Mouse (Mus musculus): ENCODE results near the gene Pidd1.
A peak's percentile ranks its signal among the peaks of the same experiment; 100 is the strongest.

DNA sequence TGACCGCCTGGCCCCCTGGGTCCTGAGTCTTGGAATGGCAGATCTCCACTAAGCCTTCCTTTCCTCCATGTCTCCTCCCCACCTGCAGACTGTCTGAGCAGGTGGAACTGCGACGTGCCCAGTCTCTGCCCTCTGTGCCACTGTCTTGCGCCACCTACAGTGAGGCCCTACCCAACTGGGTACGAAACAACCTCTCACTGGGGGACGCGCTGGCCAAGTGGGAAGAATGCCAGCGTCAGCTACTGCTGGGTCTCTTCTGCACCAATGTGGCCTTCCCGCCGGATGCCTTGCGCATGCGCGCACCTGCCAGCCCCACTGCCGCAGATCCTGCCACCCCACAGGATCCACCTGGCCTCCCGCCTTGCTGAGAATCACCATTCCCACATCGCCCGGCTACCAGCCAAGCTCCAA lies 15.5 kb upstream of the Pidd1 start:
- TF ChIP-seq CTCF (IDR thresholded peaks at IDR 0.05; ENCODE audit: borderline replicate concordance, insufficient read depth, low read depth, low read length), result 0 out of 2 replicates have a peak, but pooled peaks have one; percentile 12
- no peak for TF ChIP-seq POLR2A (IDR thresholded peaks at IDR 0.05; ENCODE audit: borderline replicate concordance, insufficient read depth, low read length)
